Mouse (Mus musculus): Measurements from ENCODE around the gene Tns1. TPM values are rescaled to one million over a fixed set of nuclear protein-coding genes. Genes with fewer than 3 reads are reported as not detected.

Gene Tns1
- polyA plus RNA-seq, 3 experiments from 2014 or later: 9.1 to 16.3 (median 15.5) TPM

GRCm38 (mm10) chr1:73954614-73955013 lies 169.6 kb downstream of the Tns1 start:
- ATAC-seq: no peak

- ATAC-seq: no peak
Measured at GRCm38 (mm10) chr1:73954015-73954408, 170.2 kb downstream of the Tns1 start.

GRCm38 (mm10) chr1:73953317-73954014 lies 170.8 kb downstream of the Tns1 start:
- no peak for ATAC-seq

GRCm38 (mm10) chr1:73952598-73952997 lies 171.7 kb downstream of the Tns1 start:
- ATAC-seq: no peak

- ATAC-seq: no peak
Measured at GRCm38 (mm10) chr1:73951178-73951577, 173.1 kb downstream of the Tns1 start.

- ATAC-seq: no peak
Measured at GRCm38 (mm10) chr1:73948757-73949156, 175.5 kb downstream of the Tns1 start.

GRCm38 (mm10) chr1:73947525-73948304 lies 176.5 kb downstream of the Tns1 start:
- peak; percentile 63 for ATAC-seq

- no peak for ATAC-seq
Measured at GRCm38 (mm10) chr1:73946701-73947100, 177.5 kb downstream of the Tns1 start.

GRCm38 (mm10) chr1:73944393-73944792 lies 179.9 kb downstream of the Tns1 start:
- no peak for ATAC-seq

- no peak for ATAC-seq
Measured at GRCm38 (mm10) chr1:73943667-73944289, 180.5 kb downstream of the Tns1 start.

- ATAC-seq: no peak
Measured at GRCm38 (mm10) chr1:73943255-73943654, 181.0 kb downstream of the Tns1 start.

- ATAC-seq: no peak
Measured at GRCm38 (mm10) chr1:73942243-73942642, 182.0 kb downstream of the Tns1 start.

- no peak for ATAC-seq
Measured at GRCm38 (mm10) chr1:73941697-73942096, 182.6 kb downstream of the Tns1 start.

- ATAC-seq: peak; percentile 89
Measured at GRCm38 (mm10) chr1:73940491-73941204, 183.6 kb downstream of the Tns1 start.

GRCm38 (mm10) chr1:73938597-73938996 lies 185.7 kb downstream of the Tns1 start:
- ATAC-seq: no peak

- no peak for ATAC-seq
Measured at GRCm38 (mm10) chr1:73937805-73938204, 186.4 kb downstream of the Tns1 start.

GRCm38 (mm10) chr1:73936537-73936936 lies 187.7 kb downstream of the Tns1 start:
- ATAC-seq: peak; percentile 22

- ATAC-seq: peak; percentile 41
Measured at GRCm38 (mm10) chr1:73935442-73936080, 188.7 kb downstream of the Tns1 start.

GRCm38 (mm10) chr1:73933146-73933490 lies 191.1 kb downstream of the Tns1 start:
- no peak for ATAC-seq

- ATAC-seq: no peak
Measured at GRCm38 (mm10) chr1:73932421-73933145, 191.7 kb downstream of the Tns1 start.

- ATAC-seq: no peak
Measured at GRCm38 (mm10) chr1:73931851-73932250, 192.4 kb downstream of the Tns1 start.
